Mouse (Mus musculus) hematopoietic stem cell, adult 5-6 weeks (primary cell): ENCODE data around the gene Zfp651. TPM values are rescaled to one million over a fixed set of nuclear protein-coding genes. Genes with fewer than 3 reads are reported as not detected.

Source experiments
- ATAC-seq, 2 experiments: fragments of 125-278 bp in 1 of 2; replicated peaks in 1 of 2; 2 replicates each; pipeline ENCODE4 v1.8.0; 2016 to 2017; ENCODE audit warnings: inconsistent platforms in 2 of 2, mild to moderate bottlenecking in 2 of 2, moderate number of reproducible peaks in 2 of 2, low read depth in 1 of 2, moderate TSS enrichment in 1 of 2; ENCODE audit not compliant: low FRiP score in 2 of 2, poor library complexity in 2 of 2, severe bottlenecking in 2 of 2, insufficient read depth in 1 of 2, low TSS enrichment in 1 of 2
- total RNA-seq: library from RNA; stranded (forward); fragments of 172-1452, 232-1000 nt; gene quantifications from 2 replicates; pipeline ENCODE4 v1.2.3, GENCODE M21; 2017

Gene Zfp651
- total RNA-seq, 1 experiment from 2014 or later, result 3.0 TPM

- ATAC-seq, result peak; percentile 51 to 55
These were observed 1.4 kb downstream of the Zfp651 start for GRCm38 (mm10) chr9:121760271-121761090.

- no peak for ATAC-seq
These were observed 2.0 kb downstream of the Zfp651 start for GRCm38 (mm10) chr9:121761091-121761665.

GRCm38 (mm10) chr9:121761787-121762186 is 2.7 kb downstream of the Zfp651 start:
- no peak for ATAC-seq

- no peak for ATAC-seq
These were observed 3.1 kb downstream of the Zfp651 start for GRCm38 (mm10) chr9:121762248-121762647.

- no peak for ATAC-seq
These were observed 3.6 kb downstream of the Zfp651 start for GRCm38 (mm10) chr9:121762761-121763160.

GRCm38 (mm10) chr9:121763716-121764115 is 4.6 kb downstream of the Zfp651 start:
- ATAC-seq, result no peak

- 0 out of 4 replicates have a peak, but pooled peaks have one; percentile 10 to 24 for ATAC-seq
These were observed 6.2 kb downstream of the Zfp651 start for GRCm38 (mm10) chr9:121765166-121765855.

- ATAC-seq, result no peak
These were observed 13.3 kb downstream of the Zfp651 start for GRCm38 (mm10) chr9:121772412-121772811.

- ATAC-seq, result no peak
These were observed 16.8 kb downstream of the Zfp651 start for GRCm38 (mm10) chr9:121775951-121776350.

GRCm38 (mm10) chr9:121776511-121776910 is 17.4 kb downstream of the Zfp651 start:
- no peak for ATAC-seq

GRCm38 (mm10) chr9:121777484-121778065 is 18.4 kb downstream of the Zfp651 start, which contains the start of gene Klhl40:
TSS of gene Klhl40 (plus strand) at chr9:121777607.
- ATAC-seq, result peak; percentile 31 to 42; a peak in 3 of 4 replicates

GRCm38 (mm10) chr9:121778066-121778624 is 19.0 kb downstream of the Zfp651 start:
- ATAC-seq, result peak in 1 of 2 experiments; percentile 22; a peak in 2 of 4 replicates

GRCm38 (mm10) chr9:121784801-121785200 is 25.7 kb downstream of the Zfp651 start:
- ATAC-seq, result no peak

GRCm38 (mm10) chr9:121785261-121785660 is 26.1 kb downstream of the Zfp651 start:
- no peak for ATAC-seq

GRCm38 (mm10) chr9:121786359-121786758 is 27.2 kb downstream of the Zfp651 start:
- no peak for ATAC-seq

GRCm38 (mm10) chr9:121791206-121791605 is 32.1 kb downstream of the Zfp651 start:
- 0 out of 4 replicates have a peak, but pooled peaks of 1 of the 2 experiments have one; percentile 49 for ATAC-seq

- ATAC-seq, result no peak
These were observed 32.8 kb downstream of the Zfp651 start, which contains the start of gene Hhatl for GRCm38 (mm10) chr9:121791757-121792521. TSS of gene Hhatl (minus strand) at chr9:121792507.
